Mouse (Mus musculus): ENCODE measurements around the gene Zbtb38.

GRCm38 (mm10) chr9:96690461-96690863 is 62.2 kb downstream of the Zbtb38 start:
- TF ChIP-seq CTCF (IDR thresholded peaks at IDR 0.05; ENCODE audit: low read depth) (no peak), EP300 (IDR thresholded peaks at IDR 0.05; ENCODE audit: low read depth) (no peak)
